Mouse (Mus musculus) c-Kit-negative CD71-positive TER-119-positive erythroid progenitor cells, embryonic 14.5 days (primary cell): ENCODE data around the gene Podxl.
"Not testable (repeated sequence)": the region's sequence is repeated elsewhere in the genome, so short reads cannot be mapped to it uniquely, and the experiment has no call there.

Experiments
- DNase-seq: peaks from one replicate; pipeline ENCODE4 v3.0.0-alpha.2; 2013; ENCODE audit warnings: low read depth, low spot score

The Podxl gene

DNA sequence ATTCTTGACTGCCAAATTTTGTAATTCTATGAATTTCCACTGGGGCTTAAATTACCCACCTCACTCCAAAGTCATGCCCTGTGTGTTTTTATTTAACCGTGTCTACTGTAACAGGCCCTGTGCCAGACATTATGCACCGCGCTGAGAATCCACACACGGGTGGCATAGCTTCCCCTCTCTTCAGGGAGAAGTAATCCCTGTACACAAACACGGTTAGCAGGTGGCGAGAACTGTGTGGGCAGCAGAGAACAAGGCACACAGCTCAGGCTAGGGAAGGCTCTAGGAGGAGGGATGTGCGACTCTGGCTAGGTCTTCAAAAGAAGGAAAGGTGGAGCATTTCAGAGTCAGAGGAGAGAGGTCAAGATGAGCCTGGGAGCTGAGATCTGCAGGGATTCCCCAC is 3.4 kb upstream of the Podxl start:
- DNase-seq, result no peak

DNA sequence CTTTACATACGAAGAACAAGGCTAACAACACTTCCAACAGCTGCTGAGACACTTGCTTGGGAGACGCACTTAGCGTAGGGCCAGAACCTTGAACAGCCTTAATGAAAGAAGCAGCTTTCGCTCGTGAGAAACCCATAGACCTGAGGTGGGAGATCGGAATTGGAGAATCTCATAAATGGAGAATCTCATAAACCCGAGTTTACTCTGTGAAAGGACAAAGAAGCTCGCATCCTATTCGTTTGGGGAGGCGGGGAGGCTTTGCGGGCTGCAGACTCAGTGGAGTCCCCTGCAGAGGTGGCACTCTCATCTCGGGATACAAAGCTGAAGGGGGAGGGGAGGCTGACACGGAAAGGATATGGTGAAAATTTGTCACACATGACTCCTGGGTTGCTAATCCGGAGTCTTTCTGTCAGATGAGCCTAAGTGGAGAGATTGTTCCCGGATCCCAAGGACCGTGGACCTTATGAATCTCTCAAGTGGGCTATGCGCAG is 1.2 kb upstream of the Podxl start:
- no peak for DNase-seq

DNA sequence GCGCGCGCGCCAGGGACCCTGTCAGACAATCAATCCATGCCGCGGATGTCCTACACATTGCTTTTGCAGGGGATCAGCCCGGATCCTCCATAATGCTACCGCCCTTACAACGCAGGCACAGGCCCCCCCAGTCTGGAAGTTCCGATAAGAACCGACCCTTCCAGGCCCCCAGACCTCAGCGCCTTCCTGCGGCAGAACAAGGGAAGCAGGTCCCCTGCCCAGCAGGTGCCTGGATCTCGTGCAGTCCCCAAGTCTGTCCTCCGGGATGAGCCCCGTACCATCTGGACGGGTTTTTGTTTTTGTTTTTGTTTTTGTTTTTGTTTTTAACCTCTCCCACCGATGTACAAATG is 376 bp upstream of the Podxl start:
- DNase-seq, result no peak

DNA sequence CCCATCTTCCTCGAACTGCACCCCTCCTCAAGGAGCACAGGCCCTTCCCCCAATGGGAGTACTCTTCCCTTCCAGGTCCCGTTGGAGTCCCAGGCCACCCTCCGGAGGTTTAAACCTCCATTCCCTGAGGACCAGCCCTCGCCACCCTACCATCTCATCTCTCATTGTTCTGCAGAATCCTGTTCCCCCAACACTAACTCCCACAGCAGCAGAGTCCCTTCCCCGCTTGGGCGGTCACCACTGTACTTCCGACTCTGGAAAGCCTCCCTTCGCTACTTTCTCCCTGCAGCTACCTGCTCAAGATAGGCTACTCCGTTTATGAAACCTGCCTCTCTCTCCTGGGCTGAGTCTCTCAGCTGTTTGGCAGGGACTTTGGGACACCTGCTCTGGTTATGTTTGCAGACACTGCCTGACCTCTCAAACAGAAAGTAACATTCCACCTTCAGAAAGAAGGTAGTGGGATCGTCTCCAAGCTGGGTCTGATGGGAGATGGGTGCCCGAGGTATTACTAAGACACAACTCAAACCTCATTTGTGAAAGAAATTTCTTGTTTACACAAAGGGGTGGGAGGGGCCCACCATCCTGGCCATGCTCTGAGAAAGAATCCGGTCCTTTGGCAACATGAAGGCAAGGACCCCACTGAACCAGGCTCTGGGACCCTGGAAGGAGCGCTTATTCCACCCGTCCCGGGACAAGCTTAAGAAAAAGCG is 1.3 kb downstream of the Podxl start:
- no peak for DNase-seq

DNA sequence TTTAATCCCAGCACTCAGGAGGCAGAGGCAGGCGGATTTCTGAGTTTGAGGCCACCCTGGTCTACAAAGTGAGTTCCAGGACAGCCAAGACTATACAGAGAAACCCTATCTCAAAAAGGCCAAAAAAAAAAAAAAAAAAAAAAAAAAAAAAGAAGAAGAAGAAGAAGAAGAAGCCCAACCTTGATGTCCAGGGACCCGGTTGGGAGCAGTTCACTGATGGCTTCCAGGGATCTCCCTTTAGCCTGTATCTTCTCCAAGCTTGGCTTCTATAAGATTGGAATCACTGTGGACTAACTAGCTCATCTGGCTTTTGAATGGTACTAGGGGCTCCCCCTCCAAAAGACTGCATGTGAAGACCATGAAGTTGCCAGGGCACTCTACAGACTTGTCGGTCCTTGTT is 1.8 kb downstream of the Podxl start:
- DNase-seq, result not testable (repeated sequence)

DNA sequence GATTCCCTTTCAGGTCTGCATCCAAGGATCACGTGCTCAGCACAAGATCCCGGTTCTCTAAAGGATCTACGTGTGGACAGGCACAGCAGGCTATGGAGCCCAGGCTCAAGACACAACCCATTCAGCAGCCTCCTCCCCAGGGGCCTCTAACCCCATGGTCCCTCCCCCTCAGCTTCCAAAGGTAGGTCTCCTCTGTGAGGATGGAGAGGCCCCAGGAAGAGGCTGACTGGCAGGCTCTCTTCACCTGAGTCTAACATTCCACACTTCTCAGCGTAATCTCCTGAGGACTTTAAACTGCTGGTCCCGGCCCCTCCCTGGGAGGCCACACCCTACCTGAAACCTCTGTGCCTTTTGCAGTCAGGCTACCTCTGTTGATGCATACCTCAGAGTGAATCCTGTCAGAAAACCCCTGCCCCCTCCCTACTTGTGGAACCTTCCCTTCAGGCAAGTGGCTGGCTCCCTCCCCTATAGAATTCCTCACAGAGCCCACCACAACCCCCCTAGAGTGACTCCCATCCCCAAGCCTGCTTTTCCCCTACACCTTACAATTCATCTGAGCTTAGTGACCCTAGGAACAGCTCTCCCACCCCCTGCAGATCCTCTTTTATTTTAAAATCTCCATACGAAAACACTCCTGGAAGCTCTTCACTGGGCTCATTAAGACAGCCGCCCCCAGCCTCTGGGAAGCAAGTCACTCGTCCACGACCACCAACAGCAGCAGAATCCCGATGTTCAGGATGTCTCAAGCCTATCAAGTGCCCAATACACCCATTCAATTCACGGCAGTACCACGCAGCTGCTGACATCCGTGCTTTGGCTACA is 3.4 kb downstream of the Podxl start:
- no peak for DNase-seq

DNA sequence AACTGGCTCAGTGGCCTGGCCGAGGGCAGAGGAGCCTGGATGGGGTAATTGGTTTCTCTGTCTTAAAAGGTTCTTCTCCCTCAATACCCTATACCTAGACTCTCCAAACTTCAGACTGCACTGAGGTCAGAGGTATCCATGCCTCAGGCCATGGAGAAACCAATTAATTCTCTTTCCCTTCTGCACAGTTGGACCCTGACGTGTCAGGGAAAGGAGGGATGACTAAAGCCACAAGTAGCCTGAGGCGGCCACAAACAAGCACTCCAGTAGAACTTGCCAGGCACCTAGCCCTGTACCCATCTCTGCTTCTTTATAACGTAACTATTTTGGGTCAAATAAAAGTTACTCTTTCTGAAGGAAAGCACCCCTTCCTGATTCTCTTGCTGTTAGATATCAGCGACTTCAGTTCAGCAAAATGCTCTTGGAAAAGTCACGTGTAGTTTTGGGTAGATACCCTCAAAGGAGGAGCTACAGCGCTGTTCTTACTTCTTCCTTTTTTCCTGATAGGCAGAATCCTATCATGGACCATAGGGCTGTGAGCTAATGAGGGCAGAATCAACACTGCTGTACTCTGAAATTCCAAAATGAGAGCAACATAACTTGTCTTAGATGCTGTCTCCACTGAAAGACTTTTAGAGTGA is 7.2 kb downstream of the Podxl start:
- no peak for DNase-seq

DNA sequence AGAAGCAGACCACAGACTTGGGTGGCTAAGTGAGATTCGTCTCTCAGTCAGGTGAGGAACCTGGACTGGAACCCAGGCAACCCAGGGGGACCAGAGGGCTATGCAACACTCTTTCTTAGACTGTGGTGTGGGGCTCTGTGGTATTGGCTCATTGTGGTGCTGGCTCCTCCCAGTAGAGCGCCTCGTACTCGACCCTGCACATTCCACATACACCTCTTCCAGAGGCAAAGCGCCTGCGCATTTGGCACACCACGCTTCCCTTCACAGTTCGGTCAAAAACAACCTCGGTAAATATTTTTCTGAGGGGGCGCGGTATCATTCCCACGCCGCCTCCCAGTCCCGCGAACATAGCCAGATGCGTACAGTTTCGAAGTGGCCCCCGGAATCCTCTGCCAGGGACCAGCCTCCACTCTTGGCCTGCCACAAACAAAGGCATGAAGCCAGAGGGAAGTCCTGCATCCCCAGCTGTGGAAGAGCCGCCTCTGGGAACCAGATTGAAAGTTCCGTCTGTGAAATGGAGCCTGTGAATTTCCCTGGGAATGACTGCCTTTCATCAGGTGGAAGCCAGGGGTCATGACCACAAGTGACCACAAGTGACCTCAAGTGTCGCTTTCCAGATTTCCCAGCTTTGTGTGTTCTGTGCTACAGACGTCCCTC is 12.8 kb downstream of the Podxl start:
- no peak for DNase-seq

DNA sequence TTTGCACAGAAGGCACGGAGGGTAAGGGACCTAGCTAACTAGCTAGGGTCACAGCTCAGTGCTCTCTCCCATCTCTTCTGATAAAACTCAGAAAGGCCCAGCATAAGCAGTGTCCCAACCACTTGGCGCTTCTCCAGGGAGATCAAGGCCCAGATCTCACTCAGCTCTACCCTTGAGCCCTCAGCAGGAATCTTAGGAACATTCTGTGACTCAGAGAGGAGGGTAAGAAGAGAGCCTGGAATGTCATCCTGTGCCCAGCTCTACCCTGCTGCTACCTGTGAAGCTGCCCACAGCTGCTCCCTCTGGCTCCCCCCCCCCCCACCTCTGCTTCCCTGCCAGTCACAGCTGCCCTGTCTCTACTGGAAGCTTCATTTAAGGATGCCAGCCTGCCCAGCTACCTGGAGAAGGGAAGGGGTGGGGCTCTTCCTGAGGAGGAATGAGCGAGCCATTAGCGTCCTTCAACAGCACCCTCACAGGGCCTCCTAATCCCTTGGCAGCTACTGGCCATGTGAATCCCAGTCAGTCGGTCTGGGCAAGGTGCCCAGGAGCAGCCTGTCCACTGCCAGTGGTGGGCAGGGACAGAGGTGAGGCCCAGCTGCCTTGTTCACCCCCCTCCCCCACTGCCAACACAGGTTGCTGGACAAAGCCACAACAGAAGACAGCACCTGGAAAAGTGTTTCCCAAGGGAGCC is 14.3 kb downstream of the Podxl start:
- DNase-seq, result no peak

DNA sequence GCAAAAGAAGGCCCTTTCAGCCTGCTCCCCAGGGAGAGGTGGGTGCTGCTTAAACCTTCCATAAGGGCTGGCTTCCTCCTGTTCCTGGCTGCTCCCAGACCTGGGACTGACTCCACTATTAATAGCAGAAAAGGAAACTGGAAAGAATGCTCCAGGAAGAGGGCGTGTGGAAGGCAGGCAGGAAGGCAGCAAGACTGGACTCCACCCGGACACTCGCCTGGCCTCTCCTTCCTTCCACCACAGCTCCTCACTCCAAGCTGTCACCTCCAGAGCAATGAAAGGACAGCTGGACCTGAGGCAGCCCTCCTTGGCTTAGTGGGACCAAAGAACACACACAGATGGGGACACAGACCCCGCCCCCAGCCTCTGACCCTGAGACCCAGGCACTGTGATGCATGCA is 19.5 kb downstream of the Podxl start:
- no peak for DNase-seq

DNA sequence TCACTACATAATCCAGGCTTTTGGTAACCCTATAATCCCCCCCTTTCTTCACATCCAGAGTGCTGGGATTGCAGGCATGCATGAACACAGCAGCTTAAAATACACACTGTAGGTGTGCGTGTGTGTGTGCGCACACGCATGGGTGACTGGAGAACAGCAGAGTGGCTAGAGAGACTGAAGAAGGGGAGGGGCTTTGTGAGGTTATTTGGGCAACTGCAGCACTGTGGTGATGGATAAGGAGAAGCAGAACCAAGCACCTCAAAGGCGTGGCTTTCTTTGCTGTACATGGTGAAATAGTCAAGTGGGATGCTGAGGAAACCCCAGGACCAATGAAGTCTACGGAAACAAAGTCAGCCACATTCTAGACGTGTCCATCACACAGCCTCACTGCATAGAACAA is 23.8 kb downstream of the Podxl start:
- no peak for DNase-seq

DNA sequence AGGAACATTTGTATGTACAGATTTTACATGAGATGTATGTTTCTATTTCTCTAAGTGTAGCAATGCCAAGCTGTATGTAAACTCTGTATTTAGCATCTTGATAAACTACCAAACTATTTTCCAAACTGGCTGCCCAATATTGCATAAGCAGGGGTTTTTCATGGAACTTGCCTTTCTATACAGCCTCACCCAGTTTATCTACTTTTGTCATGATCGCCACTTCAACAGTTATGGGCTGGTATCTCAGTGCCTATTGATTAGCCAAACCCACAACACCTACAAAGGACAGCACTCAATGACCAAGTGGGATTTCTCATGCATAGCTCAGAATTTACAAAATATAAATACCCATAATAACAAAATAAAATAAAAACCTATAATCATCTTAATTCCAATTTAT is 25.7 kb downstream of the Podxl start:
- no peak for DNase-seq

DNA sequence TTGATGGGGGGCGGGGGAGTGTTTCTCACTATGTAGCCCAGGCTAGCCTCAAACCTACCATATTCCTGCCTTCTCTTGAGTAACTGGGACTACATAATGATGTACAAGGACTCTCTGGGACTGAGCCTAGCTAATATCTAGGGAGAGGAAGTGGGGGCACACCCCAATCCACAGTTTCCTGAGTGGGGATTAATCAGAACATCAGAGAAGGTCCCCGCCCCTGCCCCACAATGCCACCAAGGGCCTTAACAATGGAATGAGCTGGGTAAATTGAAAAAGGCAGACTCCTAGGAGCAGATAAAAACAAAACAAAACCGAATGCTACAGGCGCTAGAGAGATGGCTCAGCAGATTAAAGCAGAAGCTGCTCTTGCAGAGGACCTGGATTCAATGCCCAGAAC is 26.6 kb downstream of the Podxl start:
- no peak for DNase-seq

DNA sequence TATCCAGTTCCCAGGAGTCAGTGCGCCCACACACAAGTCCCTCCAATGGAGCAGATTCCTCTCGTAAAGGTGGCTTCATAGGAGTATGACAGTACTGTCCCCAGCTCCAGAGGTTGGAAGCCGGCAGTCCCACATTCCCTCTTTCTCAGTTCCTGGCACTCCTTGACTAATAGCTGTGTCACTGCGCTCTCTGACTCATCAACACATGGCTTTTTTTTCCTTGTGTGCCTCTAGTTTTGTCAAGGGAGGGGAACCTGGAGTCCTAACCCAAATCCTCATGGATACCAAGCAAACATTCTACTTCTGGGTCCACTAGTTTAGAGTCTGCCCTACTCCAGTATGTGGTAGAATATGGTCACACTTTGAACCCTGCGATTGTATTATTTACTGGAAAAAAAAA is 29.1 kb downstream of the Podxl start:
- no peak for DNase-seq

DNA sequence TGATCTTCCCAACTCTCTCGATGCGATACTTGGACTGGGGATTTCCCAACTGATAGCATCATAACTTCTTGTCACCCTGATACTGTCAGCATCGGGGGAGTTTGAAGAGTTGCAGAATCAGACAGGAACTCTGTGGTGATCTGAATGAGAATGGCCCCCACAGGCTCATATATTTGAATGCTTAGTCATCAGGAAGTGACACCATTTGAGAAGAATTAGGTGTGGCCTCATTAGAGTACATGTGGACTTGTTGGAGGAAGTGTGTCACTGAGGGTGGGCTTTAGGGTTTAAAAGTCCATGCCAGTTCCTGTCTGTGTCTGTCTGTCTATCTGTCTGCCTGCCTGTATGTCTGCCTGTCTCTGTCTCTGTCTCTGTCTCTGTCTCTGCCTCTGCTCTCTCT is 31.9 kb downstream of the Podxl start:
- no peak for DNase-seq

DNA sequence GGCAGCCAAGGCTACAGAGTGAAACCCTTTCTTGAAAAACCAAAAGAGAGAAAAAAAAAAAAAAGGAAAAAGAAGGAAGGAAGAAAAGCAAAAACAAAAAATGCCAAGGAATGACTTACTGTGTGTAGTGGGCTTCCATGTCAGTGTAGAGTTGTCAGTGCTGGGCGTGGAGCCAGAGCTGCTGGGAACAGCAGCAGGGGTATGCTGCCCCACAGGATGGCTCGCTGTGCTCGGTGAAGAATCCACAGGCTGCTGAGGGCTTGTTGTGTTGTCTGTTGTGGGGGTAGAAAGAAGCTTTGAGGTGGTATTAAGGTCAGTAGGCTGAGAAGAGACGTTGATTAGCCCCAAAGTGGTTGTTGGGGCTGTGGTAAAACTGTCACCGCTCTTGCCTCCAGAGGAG is 35.4 kb downstream of the Podxl start:
- DNase-seq, result no peak

DNA sequence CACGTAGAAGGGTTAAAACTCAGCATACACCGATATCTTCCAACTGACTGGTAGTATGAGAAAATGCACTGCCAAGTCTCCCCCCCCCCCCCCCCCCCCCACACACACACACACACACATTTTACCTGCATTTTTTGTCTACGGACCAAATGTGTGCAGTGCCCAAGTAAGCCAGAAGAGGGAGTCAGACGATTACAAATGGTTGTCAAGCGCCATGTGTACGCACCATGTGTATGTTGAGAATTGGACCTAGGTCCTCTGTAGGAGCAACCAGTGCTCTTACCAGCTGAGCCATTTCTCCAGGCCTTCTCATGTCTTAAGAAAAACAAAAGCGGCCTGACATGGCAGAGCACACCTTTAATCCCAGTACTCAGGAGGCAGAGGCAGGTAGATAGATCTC is 35.9 kb downstream of the Podxl start:
- DNase-seq, result peak; percentile 56

DNA sequence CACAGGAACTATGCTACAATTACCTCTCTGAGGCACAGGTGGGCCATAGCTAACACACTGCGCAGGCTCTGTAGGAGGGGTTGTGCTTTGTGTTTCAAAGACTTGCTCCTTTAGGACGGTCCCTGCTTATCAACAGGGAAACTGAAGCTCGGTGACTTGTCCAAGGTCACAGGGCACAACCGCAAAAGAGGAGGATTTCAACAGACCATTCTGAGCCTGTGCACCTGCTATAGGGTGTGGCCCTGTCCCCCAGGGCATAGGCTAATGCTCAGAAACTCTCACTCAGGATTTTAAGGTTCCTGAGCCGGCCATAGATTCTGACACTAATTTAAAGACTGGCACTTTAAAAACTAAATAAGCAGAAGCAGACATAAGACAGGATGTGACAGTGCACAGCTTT is 36.9 kb downstream of the Podxl start:
- no peak for DNase-seq

DNA sequence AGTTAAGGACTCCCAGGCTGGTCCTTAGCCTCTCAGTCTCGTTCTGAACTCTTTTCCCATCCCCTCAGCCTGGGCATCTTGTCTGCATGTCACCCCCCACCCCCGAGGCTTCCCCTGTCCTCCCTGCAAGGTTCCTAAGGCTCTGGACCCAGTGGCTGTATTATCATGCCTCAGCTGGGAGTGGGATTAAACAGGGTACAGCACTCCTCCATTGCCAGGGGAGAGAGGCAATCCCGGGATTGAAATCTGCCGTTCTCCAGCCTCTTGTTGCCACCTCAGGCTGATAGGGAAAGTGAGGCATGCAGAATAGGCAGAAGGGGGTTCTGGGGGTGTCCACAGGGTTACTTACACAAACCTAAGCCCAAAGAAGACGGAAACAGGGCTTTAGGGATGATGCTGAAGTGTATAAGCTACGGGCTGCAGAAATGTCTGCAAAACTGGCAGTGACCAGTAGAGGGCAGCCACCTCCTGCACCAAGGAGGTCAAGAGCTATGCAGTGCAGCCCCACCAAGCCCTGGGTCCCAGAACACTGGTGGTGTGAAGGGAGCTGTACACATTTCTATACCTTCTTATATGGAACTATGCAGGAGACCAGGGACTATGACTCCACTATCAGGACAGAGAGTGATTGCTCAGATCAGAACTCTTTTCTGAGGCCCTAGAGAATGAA is 38.4 kb downstream of the Podxl start:
- DNase-seq, result peak; percentile 54

DNA sequence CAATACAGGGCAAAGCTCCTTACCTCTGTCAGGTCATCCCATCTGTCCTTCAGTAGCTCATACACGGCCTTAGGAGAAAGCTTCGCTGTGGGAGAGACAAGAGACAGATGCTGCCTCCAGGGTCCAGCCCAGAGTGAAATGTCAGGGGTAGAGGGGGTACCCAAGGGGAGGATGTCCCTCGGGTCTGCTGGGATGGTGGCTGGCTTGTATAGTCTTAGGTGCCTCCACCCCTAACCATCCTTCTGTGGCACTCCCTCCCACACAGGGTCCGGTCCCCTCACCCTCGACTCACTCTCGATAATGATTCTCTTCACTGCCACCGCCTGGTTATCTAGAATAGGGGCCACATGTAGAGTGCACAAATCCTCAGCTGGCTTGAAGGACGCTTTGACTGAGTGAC is 39.1 kb downstream of the Podxl start:
- DNase-seq, result no peak

DNA sequence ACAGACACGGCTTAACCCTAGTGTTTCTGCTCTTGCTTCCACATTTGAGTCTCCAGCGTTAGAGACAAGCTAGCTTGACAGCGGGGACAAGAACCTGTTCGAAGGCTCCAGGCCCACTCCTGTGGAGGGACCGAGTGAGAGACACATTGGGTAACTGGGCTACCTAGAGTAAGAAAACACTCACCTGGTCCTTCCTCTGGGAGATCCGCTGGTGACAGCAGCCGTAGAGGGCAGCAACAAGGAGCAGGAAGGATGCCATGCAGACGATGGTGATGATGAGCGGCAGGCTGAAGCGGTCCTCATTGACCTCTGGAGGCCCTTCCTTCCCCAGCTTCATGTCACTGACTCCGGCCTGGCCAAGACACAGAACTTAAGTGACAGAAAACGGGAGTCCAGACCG is 39.7 kb downstream of the Podxl start:
- DNase-seq, result no peak
